ENCODE assay signal across 25 mouse cellular contexts in the genomic region with DNA sequence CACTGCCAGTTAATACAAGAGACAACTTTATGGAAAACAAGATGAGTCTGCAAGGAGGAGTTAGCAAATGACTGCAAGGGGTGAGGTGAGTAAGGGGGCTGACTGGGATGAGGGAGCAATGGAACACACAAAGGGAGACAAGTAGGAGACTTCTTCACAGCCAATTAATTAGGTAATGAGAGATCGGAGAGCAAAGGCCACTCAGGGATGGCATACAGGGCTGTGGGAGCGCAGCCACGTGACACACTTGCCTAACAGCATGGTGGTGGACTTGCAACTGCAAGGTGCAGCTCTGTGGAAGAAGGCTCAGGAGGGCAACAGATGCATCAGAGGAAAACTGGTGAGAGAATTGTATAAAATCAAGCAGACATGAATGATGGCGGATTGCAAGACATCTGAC.
DNase-seq lines count a peak whose midpoint lies in the region; ATAC-seq and TF ChIP-seq lines count a peak whose summit lies in the region.
"Had no signal": no experiment of that assay in that cellular context is flagged by ENCODE, and none has a peak within 500 bp of the region (broad histone marks: within the 10 kb centered on the region; RNA-seq: fewer than 3 reads in every experiment).

No protein-coding gene starts in this region.

- H3K4me2 ChIP-seq in kidney, embryonic 14.5 days (replicated peaks; ENCODE audit: low read depth, low read length) = no peak overlapping the region
- no peak overlapping the region for H3K4me2 ChIP-seq in kidney, postnatal 0 days (ENCODE audit: low read length)
- no peak overlapping the region for H3K4me2 ChIP-seq in intestine, embryonic 15.5 days (replicated peaks)
- H3K4me2 ChIP-seq: forebrain, embryonic 13.5 days; heart, embryonic 12.5 days; heart, embryonic 15.5 days; hindbrain, embryonic 13.5 days had no signal

- no peak overlapping the region for H3K4me3 ChIP-seq in kidney, embryonic 14.5 days (ENCODE audit: low read length)
- no peak overlapping the region for H3K4me3 ChIP-seq in kidney, postnatal 0 days (replicated peaks; ENCODE audit: low read depth, low read length)
- no peak overlapping the region for H3K4me3 ChIP-seq in heart, embryonic 10.5 days
- no peak overlapping the region for H3K4me3 ChIP-seq in intestine, embryonic 15.5 days (replicated peaks)
- H3K4me3 ChIP-seq: forebrain, embryonic 10.5 days; forebrain, embryonic 13.5 days; heart, embryonic 12.5 days; heart, embryonic 15.5 days; hindbrain, embryonic 10.5 days; hindbrain, embryonic 13.5 days had no signal

- no peaks in the 10 kb centered on the region for H3K36me3 ChIP-seq in kidney, embryonic 14.5 days (ENCODE audit: control insufficient read depth, insufficient read depth, low read length)
- no peaks in the 10 kb centered on the region for H3K36me3 ChIP-seq in kidney, postnatal 0 days (ENCODE audit: insufficient read depth, low read length)
- no peaks in the 10 kb centered on the region for H3K36me3 ChIP-seq in heart, embryonic 10.5 days
- no peaks in the 10 kb centered on the region for H3K36me3 ChIP-seq in intestine, embryonic 15.5 days
- H3K36me3 ChIP-seq: forebrain, embryonic 10.5 days; heart, embryonic 12.5 days; heart, embryonic 15.5 days; hindbrain, embryonic 10.5 days had no signal

- H3K9ac ChIP-seq in kidney, embryonic 14.5 days (ENCODE audit: low read depth, low read length) = no peak overlapping the region
- H3K9ac ChIP-seq in kidney, postnatal 0 days (ENCODE audit: low read depth, low read length) = no peak overlapping the region
- H3K9ac ChIP-seq in intestine, embryonic 15.5 days = no peak overlapping the region
- H3K9ac ChIP-seq: forebrain, embryonic 13.5 days; heart, embryonic 12.5 days; heart, embryonic 15.5 days; hindbrain, embryonic 13.5 days had no signal

- H3K4me1 ChIP-seq in kidney, embryonic 14.5 days (ENCODE audit: control insufficient read depth, insufficient read depth, low read length) = no peaks in the 10 kb centered on the region
- H3K4me1 ChIP-seq in kidney, postnatal 0 days (replicated peaks; ENCODE audit: insufficient read depth, low read length) = no peaks in the 10 kb centered on the region
- no peaks in the 10 kb centered on the region for H3K4me1 ChIP-seq in heart, embryonic 10.5 days
- no peaks in the 10 kb centered on the region for H3K4me1 ChIP-seq in intestine, embryonic 15.5 days (replicated peaks)
- H3K4me1 ChIP-seq: forebrain, embryonic 10.5 days; forebrain, embryonic 13.5 days; heart, embryonic 12.5 days; heart, embryonic 15.5 days; hindbrain, embryonic 10.5 days; hindbrain, embryonic 13.5 days had no signal

- TF ChIP-seq CTCF in kidney, postnatal 0 days (IDR thresholded peaks at IDR 0.05; ENCODE audit: low read depth) = no peak

- 57% methylated on average over 4 of the region's 4 CpGs for WGBS in kidney, embryonic 14.5 days
- 73% methylated on average over 4 of the region's 4 CpGs for WGBS in kidney, postnatal 0 days
- WGBS in heart, embryonic 10.5 days = 79% methylated on average over 4 of the region's 4 CpGs
- 91% methylated on average over 4 of the region's 4 CpGs for WGBS in intestine, embryonic 15.5 days

- H3K9me3 ChIP-seq in kidney, embryonic 14.5 days (ENCODE audit: control insufficient read depth, low read length) = peaks cover 1% of the 10 kb centered on the region; the same call in 1 of the 2 replicates
- no peaks in the 10 kb centered on the region for H3K9me3 ChIP-seq in kidney, postnatal 0 days (replicated peaks; ENCODE audit: low read length)
- H3K9me3 ChIP-seq in heart, embryonic 10.5 days = no peaks in the 10 kb centered on the region
- H3K9me3 ChIP-seq in intestine, embryonic 15.5 days = no peaks in the 10 kb centered on the region
- H3K9me3 ChIP-seq: forebrain, embryonic 10.5 days; forebrain, embryonic 13.5 days; heart, embryonic 15.5 days; hindbrain, embryonic 10.5 days; hindbrain, embryonic 13.5 days had no signal

- ATAC-seq in kidney, embryonic 14.5 days (ENCODE audit: low FRiP score, low TSS enrichment) = peak; percentile 85; the same call in 1 of the 2 replicates
- peak; percentile 84; the same call in 1 of the 2 replicates for ATAC-seq in kidney, postnatal 0 days (replicated peaks; ENCODE audit: low FRiP score, low read depth)
- no peak for ATAC-seq in intestine, embryonic 15.5 days
- ATAC-seq: activated CD4-positive, CD25-positive, alpha-beta regulatory T cell, adult 4 months; forebrain, embryonic 13.5 days; forebrain, embryonic 16.5 days had no signal

- DNase-seq in kidney, adult 11 months = peak; percentile 29
- no peak for DNase-seq in kidney, postnatal 10 days
- peak; percentile 59 for DNase-seq in kidney, postnatal 0 days (ENCODE audit: low spot score)
- peak; percentile 47 to 50 for DNase-seq in kidney, postnatal 36 days
- no peak for DNase-seq in heart, embryonic 10.5 days (ENCODE audit: low spot score)
- DNase-seq in right cerebral cortex, postnatal 36 days (ENCODE audit: low spot score in 2 of 2) = no peak
- DNase-seq: adrenal gland, adult 8-10 months; adrenal gland, postnatal 25 days; cerebellum, adult 11-12 months; cerebellum, adult 8-10 months; cerebellum, postnatal 10 days; cerebellum, postnatal 36 days; gastrocnemius, postnatal 14 days; heart, postnatal 10 days; heart, postnatal 36 days had no signal

- H3K27ac ChIP-seq in kidney, embryonic 14.5 days (ENCODE audit: low read depth, low read length) = no peak overlapping the region
- no peak overlapping the region for H3K27ac ChIP-seq in kidney, postnatal 0 days
- H3K27ac ChIP-seq in heart, embryonic 10.5 days = no peak overlapping the region
- no peak overlapping the region for H3K27ac ChIP-seq in intestine, embryonic 15.5 days
- H3K27ac ChIP-seq: forebrain, embryonic 10.5 days; forebrain, embryonic 13.5 days; heart, embryonic 15.5 days; hindbrain, embryonic 10.5 days; hindbrain, embryonic 13.5 days had no signal

- no peaks in the 10 kb centered on the region for H3K27me3 ChIP-seq in kidney, embryonic 14.5 days (ENCODE audit: control insufficient read depth, insufficient read depth, low read length)
- H3K27me3 ChIP-seq in kidney, postnatal 0 days (ENCODE audit: insufficient read depth, low read length) = no peaks in the 10 kb centered on the region
- H3K27me3 ChIP-seq in heart, embryonic 10.5 days (ENCODE audit: insufficient read depth, poor library complexity, severe bottlenecking) = no peaks in the 10 kb centered on the region
- no peaks in the 10 kb centered on the region for H3K27me3 ChIP-seq in intestine, embryonic 15.5 days (replicated peaks)
- H3K27me3 ChIP-seq: forebrain, embryonic 13.5 days; heart, embryonic 12.5 days; heart, embryonic 15.5 days; hindbrain, embryonic 13.5 days had no signal

Comparison
In these comparisons a context has a peak if more than half of its experiments do, and no peak if none do; other contexts are left out.
1. DNase-seq: peak in kidney, adult 11 months (single experiment), kidney, postnatal 0 days (single experiment) and kidney, postnatal 36 days (2 of 2); none in kidney, postnatal 10 days (single experiment), heart, embryonic 10.5 days (single experiment) and right cerebral cortex, postnatal 36 days (0 of 2).